Comparison of ENCODE assay signal across 10 mouse cellular contexts in the genomic region with DNA sequence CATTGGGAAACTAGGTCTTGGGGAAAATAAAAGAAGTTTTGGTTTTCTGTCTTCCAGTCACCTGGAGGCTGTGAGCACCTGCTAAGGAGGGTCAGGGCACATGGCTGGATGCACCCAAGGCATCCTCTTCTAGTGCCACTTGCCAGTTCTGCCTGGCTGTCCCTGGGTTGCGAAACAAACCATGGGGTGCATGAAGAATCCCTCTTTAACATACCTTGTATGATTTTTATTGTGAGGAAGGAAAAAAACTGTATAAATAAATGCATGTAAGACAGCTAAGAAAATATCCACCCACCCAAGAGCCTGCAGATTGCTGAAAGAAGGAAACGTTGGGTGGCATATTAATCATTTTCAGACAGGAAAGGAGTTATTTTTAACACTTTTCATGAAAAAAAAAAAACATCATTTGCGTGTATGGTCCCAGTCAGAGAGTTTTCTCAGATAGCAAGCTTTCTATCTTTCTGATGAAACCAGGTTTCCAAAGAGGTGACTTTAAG.
DNase-seq lines count a peak whose midpoint lies in the region; ATAC-seq and TF ChIP-seq lines count a peak whose summit lies in the region.
"Had no signal": no experiment of that assay in that cellular context is flagged by ENCODE, and none has a peak within 500 bp of the region (broad histone marks: within the 10 kb centered on the region; RNA-seq: fewer than 3 reads in every experiment).

No protein-coding gene starts in this region.

- H3K9me3 ChIP-seq in heart, embryonic 13.5 days, result no peaks in the 10 kb centered on the region
- no peaks in the 10 kb centered on the region for H3K9me3 ChIP-seq in E14TG2a.4 (ENCODE audit: low read length)
- H3K9me3 ChIP-seq in forebrain, embryonic 14.5 days (replicated peaks; ENCODE audit: control insufficient read depth, low read length), result no peaks in the 10 kb centered on the region
- H3K9me3 ChIP-seq in limb, embryonic 14.5 days (ENCODE audit: control insufficient read depth, low read length), result no peaks in the 10 kb centered on the region
- H3K9me3 ChIP-seq: megakaryocyte, embryonic 14.5 days had no signal

- 69% methylated on average over 3 of the region's 3 CpGs for WGBS in heart, embryonic 13.5 days
- WGBS in forebrain, embryonic 14.5 days, result 79% methylated on average over 3 of the region's 3 CpGs
- 68% methylated on average over 3 of the region's 3 CpGs for WGBS in limb, embryonic 14.5 days

- H3K27ac ChIP-seq in heart, embryonic 13.5 days (replicated peaks), result no peak overlapping the region
- peak overlapping the region; percentile 82; the same call in 1 of the 2 replicates for H3K27ac ChIP-seq in forebrain, embryonic 14.5 days (ENCODE audit: low read depth, low read length)
- H3K27ac ChIP-seq in limb, embryonic 14.5 days (replicated peaks; ENCODE audit: low read depth, low read length), result no peak overlapping the region

- peak overlapping the region; percentile 69 for H3K4me2 ChIP-seq in heart, embryonic 13.5 days
- peak overlapping the region; percentile 66 for H3K4me2 ChIP-seq in forebrain, embryonic 14.5 days (ENCODE audit: low read length)
- no peak overlapping the region; the same call in 1 of the 2 replicates for H3K4me2 ChIP-seq in limb, embryonic 14.5 days (replicated peaks; ENCODE audit: low read depth, low read length, severe bottlenecking)

- H3K9ac ChIP-seq in heart, embryonic 13.5 days, result no peak overlapping the region
- peak overlapping the region; percentile 70; the same call in 1 of the 2 replicates for H3K9ac ChIP-seq in forebrain, embryonic 14.5 days (ENCODE audit: low read length)
- no peak overlapping the region for H3K9ac ChIP-seq in limb, embryonic 14.5 days (ENCODE audit: low read depth, low read length, severe bottlenecking)

- TF ChIP-seq CTCF in E14TG2a.4 (conservative IDR thresholded peaks at IDR 0.05; ENCODE audit: low read length), result no peak

- no peak for DNase-seq in heart, adult 9 months (ENCODE audit: low spot score in 2 of 2)
- no peak for DNase-seq in forebrain, embryonic 14.5 days (ENCODE audit: low spot score)
- DNase-seq in limb, embryonic 14.5 days (ENCODE audit: low spot score), result no peak
- DNase-seq in c-Kit-positive CD71-positive TER-119-positive erythroid progenitor cells, embryonic 14.5 days (ENCODE audit: low spot score), result no peak
- no peak for DNase-seq in urinary bladder, adult 18-20 months (ENCODE audit: low spot score in 2 of 2)
- no peak for DNase-seq in lung, postnatal 36 days
- DNase-seq: retina, postnatal 1 day had no signal

- TF ChIP-seq POLR2A in limb, embryonic 14.5 days (IDR thresholded peaks at IDR 0.05; ENCODE audit: borderline replicate concordance, extremely low read depth, insufficient read depth, insufficient read length), result no peak

- H3K36me3 ChIP-seq in heart, embryonic 13.5 days, result no peaks in the 10 kb centered on the region
- H3K36me3 ChIP-seq in E14TG2a.4 (ENCODE audit: insufficient read depth, low read length), result no peaks in the 10 kb centered on the region
- no peaks in the 10 kb centered on the region for H3K36me3 ChIP-seq in forebrain, embryonic 14.5 days (ENCODE audit: control insufficient read depth, insufficient read depth, low read length)
- no peaks in the 10 kb centered on the region for H3K36me3 ChIP-seq in limb, embryonic 14.5 days (ENCODE audit: control insufficient read depth, insufficient read depth, low read length)

- no peak for ATAC-seq in heart, embryonic 13.5 days (ENCODE audit: extremely low read depth, insufficient number of reproducible peaks, low FRiP score, low TSS enrichment)
- no peak for ATAC-seq in forebrain, embryonic 14.5 days
- no peak for ATAC-seq in limb, embryonic 14.5 days (ENCODE audit: low FRiP score, low read depth)

- H3K4me3 ChIP-seq in heart, embryonic 13.5 days, result no peak overlapping the region
- H3K4me3 ChIP-seq in E14TG2a.4 (replicated peaks; ENCODE audit: low read length), result peak overlapping the region; percentile 70; the same call in 1 of the 2 replicates
- H3K4me3 ChIP-seq in forebrain, embryonic 14.5 days (ENCODE audit: low read depth, low read length), result peak overlapping the region; percentile 41
- peak overlapping the region; percentile 22; the same call in 1 of the 2 replicates for H3K4me3 ChIP-seq in limb, embryonic 14.5 days (replicated peaks; ENCODE audit: low read length)
- H3K4me3 ChIP-seq: megakaryocyte, embryonic 14.5 days had no signal

- peaks cover 89% of the 10 kb centered on the region for H3K27me3 ChIP-seq in heart, embryonic 13.5 days (replicated peaks)
- peaks cover 81% of the 10 kb centered on the region for H3K27me3 ChIP-seq in E14TG2a.4 (ENCODE audit: insufficient read depth, low read length)
- H3K27me3 ChIP-seq in forebrain, embryonic 14.5 days (replicated peaks; ENCODE audit: control insufficient read depth, insufficient read depth, low read length), result no peaks in the 10 kb centered on the region
- H3K27me3 ChIP-seq in limb, embryonic 14.5 days (ENCODE audit: control insufficient read depth, insufficient read depth, low read length), result peaks cover 43% of the 10 kb centered on the region

- peaks cover 14% of the 10 kb centered on the region for H3K4me1 ChIP-seq in heart, embryonic 13.5 days
- peaks cover 13% of the 10 kb centered on the region for H3K4me1 ChIP-seq in E14TG2a.4 (replicated peaks; ENCODE audit: low read depth, low read length)
- H3K4me1 ChIP-seq in forebrain, embryonic 14.5 days (ENCODE audit: control insufficient read depth, insufficient read depth, low read length), result peaks cover 10% of the 10 kb centered on the region; the same call in 1 of the 2 replicates
- no peaks in the 10 kb centered on the region for H3K4me1 ChIP-seq in limb, embryonic 14.5 days (ENCODE audit: control insufficient read depth, insufficient read depth, low read length)
- H3K4me1 ChIP-seq: megakaryocyte, embryonic 14.5 days had no signal
